Mouse (Mus musculus) heart, embryonic 10.5 days (tissue): ENCODE data around the gene Ubxn1. TPM values are rescaled to one million over a fixed set of nuclear protein-coding genes. Genes with fewer than 3 reads are reported as not detected.
A peak's percentile ranks its signal among the peaks of the same experiment; 100 is the strongest.

Experiments
- DNase-seq: peaks from one replicate; pipeline ENCODE4 v3.0.0-alpha.2; 2017; ENCODE audit warnings: low spot score
- H3K27ac ChIP-seq: fragments of 300-500 bp; sonication (generic); 2 replicates; pipeline ENCODE4 v1.5.1; 2016; ENCODE audit warnings: mild to moderate bottlenecking
- H3K27me3 ChIP-seq: fragments of 300-500 bp; sonication (generic); 2 replicates; pipeline ENCODE4 v1.6.1; 2016; ENCODE audit warnings: mild to moderate bottlenecking; ENCODE audit not compliant: poor library complexity, insufficient read depth, severe bottlenecking
- H3K36me3 ChIP-seq: fragments of 300-500 bp; sonication (generic); 2 replicates; pipeline ENCODE4 v1.6.1; 2016; ENCODE audit warnings: mild to moderate bottlenecking, moderate library complexity
- H3K4me1 ChIP-seq: fragments of 300-500 bp; sonication (generic); 2 replicates; pipeline ENCODE4 v1.6.1; 2016; ENCODE audit warnings: mild to moderate bottlenecking
- H3K4me3 ChIP-seq: fragments of 300-500 bp; sonication (generic); 2 replicates; pipeline ENCODE4 v1.5.1; 2016; ENCODE audit warnings: mild to moderate bottlenecking, moderate library complexity
- H3K9me3 ChIP-seq: fragments of 300-500 bp; sonication (generic); 2 replicates; pipeline ENCODE4 v1.6.1; 2016; ENCODE audit warnings: mild to moderate bottlenecking, moderate library complexity
- WGBS: fragments of 180-500 bp; shearing (Covaris S2); methylation state at CpG from one replicate; pipeline ENCODE4 v1.1.7; 2016; 5-methylcytosine and 5-hydroxymethylcytosine counted together
- microRNA-seq: library from miRNA; unstranded; fragments of <30 nt; microRNA quantifications from one replicate; pipeline ENCODE4, GENCODE M21; 2017
- polyA plus RNA-seq: library from polyadenylated mRNA; unstranded; fragments of >200 nt; fragmentation: Nextera tagmentation; extraction: Ambion mirVana; gene quantifications from 2 replicates; pipeline ENCODE4 v1.2.1, GENCODE M21; 2016

Gene Ubxn1
- polyA plus RNA-seq, 1 experiment from 2014 or later: 193 TPM

DNA sequence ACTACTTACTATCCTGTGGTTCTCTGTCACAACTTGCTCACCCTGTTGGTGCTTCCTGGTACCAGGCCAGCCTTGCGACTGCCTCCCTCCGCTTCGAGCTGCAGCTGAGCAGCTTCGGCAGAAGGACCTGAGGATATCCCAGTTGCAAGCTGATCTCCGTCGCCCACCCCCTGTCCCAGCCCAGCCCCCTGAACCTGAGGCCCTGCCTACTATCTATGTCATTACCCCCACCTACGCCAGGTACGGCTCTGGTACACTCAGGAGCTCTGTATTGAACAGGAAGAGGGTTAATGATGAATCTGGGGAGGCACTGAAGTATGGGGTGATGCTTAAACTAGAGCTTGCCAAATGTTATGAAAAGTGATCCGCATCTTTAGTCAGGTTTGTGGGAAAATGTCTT is 50.4 kb downstream of the Ubxn1 start:
- Histone ChIP-seq H3K4me3 (0 out of 2 replicates have a peak overlapping the region, but pooled peaks have one; percentile 86), H3K9me3 (no peaks in the 10 kb centered on the region), H3K4me1 (peaks cover 13% of the 10 kb centered on the region), H3K36me3 (peaks cover 32% of the 10 kb centered on the region), H3K27ac (0 out of 2 replicates have a peak overlapping the region, but pooled peaks have one; percentile 32), H3K27me3 (no peaks in the 10 kb centered on the region)
- DNase-seq: no peak
- 80% methylated on average over 9 of the region's 9 CpGs for WGBS

Small RNA genes within 50 kb of the gene (microRNA-seq; reads per million reads assigned to microRNA genes)
- gene Mir5136: not detected

Other genes starting within 250 kb of the Ubxn1 start
- 0.04 TPM in 1 of 2 replicates, not detected in the other for gene Chrm1, start 207.7 kb upstream of the Ubxn1 start, polyA plus RNA-seq
- gene Slc3a2, start 148.1 kb upstream of the Ubxn1 start, polyA plus RNA-seq: 91.8 and 104 TPM in 2 replicates
- 76.6 and 101 TPM in 2 replicates for gene Wdr74, start 135.7 kb upstream of the Ubxn1 start, polyA plus RNA-seq
- gene 1700092M07Rik, start 130.8 kb upstream of the Ubxn1 start, polyA plus RNA-seq: 1.6 and 2.1 TPM in 2 replicates
- 83.1 and 91.1 TPM in 2 replicates for gene Stx5a, start 130.1 kb upstream of the Ubxn1 start, polyA plus RNA-seq
- 156 and 193 TPM in 2 replicates for gene Nxf1, start 114.4 kb upstream of the Ubxn1 start, polyA plus RNA-seq
- gene Tmem223, start 100.5 kb upstream of the Ubxn1 start, polyA plus RNA-seq: 134 and 136 TPM in 2 replicates
- 57.4 and 60.0 TPM in 2 replicates for gene Tmem179b, start 97.0 kb upstream of the Ubxn1 start, polyA plus RNA-seq
- 29.7 and 36.1 TPM in 2 replicates for gene Taf6l, start 85.1 kb upstream of the Ubxn1 start, polyA plus RNA-seq
- 159 and 172 TPM in 2 replicates for gene Polr2g, start 72.9 kb upstream of the Ubxn1 start, polyA plus RNA-seq
- 5.4 and 5.9 TPM in 2 replicates for gene Zbtb3, start 68.9 kb upstream of the Ubxn1 start, polyA plus RNA-seq
- 43.2 and 51.3 TPM in 2 replicates for gene Ttc9c, start 52.2 kb upstream of the Ubxn1 start, polyA plus RNA-seq
- gene Hnrnpul2, start 51.5 kb upstream of the Ubxn1 start, polyA plus RNA-seq: 2.8 and 4.6 TPM in 2 replicates
- not detected in 2 replicates for gene AC129217.1, start 41.7 kb upstream of the Ubxn1 start, polyA plus RNA-seq
- 46.2 and 51.1 TPM in 2 replicates for gene Bscl2, start 34.0 kb upstream of the Ubxn1 start, polyA plus RNA-seq
- gene Gng3, start 32.3 kb upstream of the Ubxn1 start, polyA plus RNA-seq: 2.6 and 4.7 TPM in 2 replicates
- gene Lrrn4cl, start 20.7 kb upstream of the Ubxn1 start, polyA plus RNA-seq: 0.36 and 0.51 TPM in 2 replicates
- gene Uqcc3, start 9.4 kb downstream of the Ubxn1 start, polyA plus RNA-seq: 58.9 and 59.4 TPM in 2 replicates
- 68.9 and 88.7 TPM in 2 replicates for gene Lbhd1, start 12.2 kb downstream of the Ubxn1 start, polyA plus RNA-seq
- not detected in 2 replicates for gene Gm49403, start 12.4 kb downstream of the Ubxn1 start, polyA plus RNA-seq
- gene 1810009A15Rik, start 17.4 kb downstream of the Ubxn1 start, polyA plus RNA-seq: 106 and 140 TPM in 2 replicates
- gene Gm49416, start 17.4 kb downstream of the Ubxn1 start, polyA plus RNA-seq: not detected in 2 replicates
- gene Ints5, start 21.5 kb downstream of the Ubxn1 start, polyA plus RNA-seq: 35.8 and 39.0 TPM in 2 replicates
- gene Ganab, start 26.6 kb downstream of the Ubxn1 start, polyA plus RNA-seq: 91.4 and 103 TPM in 2 replicates
- gene B3gat3, start 48.9 kb downstream of the Ubxn1 start, polyA plus RNA-seq: 52.0 and 57.9 TPM in 2 replicates
- 3.2 and 5.2 TPM in 2 replicates for gene Rom1, start 57.9 kb downstream of the Ubxn1 start, polyA plus RNA-seq
- 17.4 and 24.4 TPM in 2 replicates for gene Eml3, start 58.1 kb downstream of the Ubxn1 start, polyA plus RNA-seq
- gene Mta2, start 70.4 kb downstream of the Ubxn1 start, polyA plus RNA-seq: 113 and 140 TPM in 2 replicates
- 25.7 and 32.8 TPM in 2 replicates for gene Tut1, start 82.4 kb downstream of the Ubxn1 start, polyA plus RNA-seq
- 378 and 459 TPM in 2 replicates for gene Eef1g, start 95.5 kb downstream of the Ubxn1 start, polyA plus RNA-seq
- 15.1 and 19.4 TPM in 2 replicates for gene Ahnak, start 117.8 kb downstream of the Ubxn1 start, polyA plus RNA-seq
- gene Scgb1a1, start 216.5 kb downstream of the Ubxn1 start, polyA plus RNA-seq: not detected in 2 replicates